Mouse (Mus musculus) thymus, postnatal 36 days (tissue): ENCODE data around the gene Chchd5.

Experiments
- DNase-seq, 2 experiments: peaks; one replicate each; pipeline ENCODE4 v3.0.0; 2022; ENCODE audit warnings: mixed read lengths in 2 of 2

The Chchd5 gene

DNA sequence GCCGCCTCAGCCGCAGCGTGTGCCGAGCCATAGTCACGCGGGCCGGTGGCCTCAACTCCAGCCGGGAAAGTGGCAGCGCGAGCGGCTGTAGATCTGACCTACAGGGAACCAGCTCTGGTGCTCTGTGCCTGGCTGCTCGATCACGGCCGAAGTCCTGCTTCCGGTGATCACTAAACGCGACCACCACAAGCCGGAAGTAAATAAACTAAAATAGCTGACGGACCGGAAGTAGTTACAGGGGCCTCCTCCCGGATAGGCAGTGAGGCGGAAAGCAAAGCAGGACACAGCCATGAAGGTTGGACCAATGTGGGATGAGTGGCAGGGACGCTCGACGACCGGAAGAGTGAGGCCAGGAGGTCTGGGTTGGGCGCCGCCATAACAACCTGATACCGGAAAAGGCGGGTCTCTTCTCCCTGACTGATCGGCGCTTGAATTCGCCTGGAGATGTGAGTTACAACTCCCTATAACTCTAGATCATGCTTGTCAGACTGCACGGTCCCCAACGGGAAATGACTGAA, at the start of gene Chchd5:
TSS of gene Chchd5 (plus strand) at position 289 of the 518 bp plus-strand sequence.
- DNase-seq = peak; percentile 70 to 77

GRCm38 (mm10) chr2:129081097-129081496, 48.4 kb upstream of the Chchd5 start:
- DNase-seq = no peak

DNA sequence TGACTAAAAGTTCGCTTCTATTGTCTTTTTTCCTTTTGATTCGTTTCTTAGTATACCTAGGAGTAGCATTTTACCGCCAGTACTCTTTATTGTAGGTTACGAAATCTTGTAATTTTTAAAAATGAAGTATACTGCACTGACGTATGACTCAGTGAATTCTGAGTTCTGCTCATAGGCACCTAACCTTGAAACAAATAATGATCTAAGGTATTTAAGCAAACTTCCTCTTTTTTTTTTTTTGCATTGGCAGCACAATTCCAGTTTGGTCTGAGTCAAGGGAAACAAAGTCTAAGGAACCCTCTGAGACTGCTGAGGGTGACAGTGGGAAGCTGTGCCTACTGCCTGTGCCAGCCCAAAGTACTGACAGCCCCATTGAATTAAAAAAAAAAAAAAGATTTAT, 46.0 kb upstream of the Chchd5 start:
- no peak for DNase-seq

GRCm38 (mm10) chr2:129084959-129085358, 44.5 kb upstream of the Chchd5 start:
- DNase-seq = peak; percentile 21

GRCm38 (mm10) chr2:129087520-129087919, 42.0 kb upstream of the Chchd5 start:
- no peak for DNase-seq

- no peak for DNase-seq
Measured at GRCm38 (mm10) chr2:129090370-129090769, 39.1 kb upstream of the Chchd5 start.

- DNase-seq = no peak
Measured at GRCm38 (mm10) chr2:129092810-129093209, 36.7 kb upstream of the Chchd5 start.

- DNase-seq = no peak
Measured at GRCm38 (mm10) chr2:129093926-129094724, 35.4 kb upstream of the Chchd5 start.

DNA sequence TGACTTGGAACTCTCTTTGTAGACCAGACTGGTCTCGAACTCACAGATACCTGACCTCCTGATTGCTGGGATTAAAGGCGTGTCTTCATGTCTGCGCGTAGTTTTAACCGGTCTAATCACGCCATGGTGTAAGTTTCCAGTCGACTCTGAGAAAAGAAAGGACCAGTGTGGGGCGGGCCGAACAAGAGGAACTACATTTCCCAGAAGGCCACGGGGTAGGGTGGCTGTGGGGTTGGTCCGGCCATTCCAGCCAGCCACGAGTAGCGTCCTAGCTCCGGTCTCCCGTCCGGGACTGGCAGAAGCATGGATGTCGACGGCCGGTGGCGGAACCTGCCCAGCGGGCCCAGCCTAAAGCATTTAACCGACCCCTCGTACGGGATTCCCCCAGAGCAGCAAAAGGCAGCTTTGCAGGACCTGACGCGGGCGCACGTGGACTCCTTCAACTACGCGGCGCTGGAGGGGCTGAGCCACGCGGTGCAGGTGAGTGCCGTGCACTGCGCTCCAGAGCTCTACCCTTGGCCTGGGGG, 28.7 kb upstream of the Chchd5 start, which contains the start of gene Polr1b:
TSS of gene Polr1b (plus strand) at position 212 of the 527 bp plus-strand sequence.
- DNase-seq = peak; percentile 83

DNA sequence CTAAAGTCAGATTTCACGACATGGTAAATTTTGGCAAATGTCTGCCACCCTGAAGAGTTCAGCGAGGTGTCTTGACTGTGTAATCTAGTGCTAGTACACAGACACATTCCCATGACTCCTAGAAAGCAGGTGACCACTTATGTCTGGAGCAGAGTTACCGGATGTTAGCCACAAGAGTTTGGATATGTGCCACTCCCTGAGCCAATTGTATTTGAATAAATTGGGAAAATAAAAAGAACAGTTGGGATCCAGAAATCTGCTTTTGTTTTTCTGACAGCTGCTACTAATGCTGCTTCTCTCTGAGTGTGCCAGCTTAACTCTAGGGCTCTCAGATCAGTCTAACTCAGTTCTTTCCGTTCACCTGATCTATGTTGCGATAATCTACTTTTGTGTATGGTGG, 16.6 kb upstream of the Chchd5 start:
- no peak for DNase-seq

DNA sequence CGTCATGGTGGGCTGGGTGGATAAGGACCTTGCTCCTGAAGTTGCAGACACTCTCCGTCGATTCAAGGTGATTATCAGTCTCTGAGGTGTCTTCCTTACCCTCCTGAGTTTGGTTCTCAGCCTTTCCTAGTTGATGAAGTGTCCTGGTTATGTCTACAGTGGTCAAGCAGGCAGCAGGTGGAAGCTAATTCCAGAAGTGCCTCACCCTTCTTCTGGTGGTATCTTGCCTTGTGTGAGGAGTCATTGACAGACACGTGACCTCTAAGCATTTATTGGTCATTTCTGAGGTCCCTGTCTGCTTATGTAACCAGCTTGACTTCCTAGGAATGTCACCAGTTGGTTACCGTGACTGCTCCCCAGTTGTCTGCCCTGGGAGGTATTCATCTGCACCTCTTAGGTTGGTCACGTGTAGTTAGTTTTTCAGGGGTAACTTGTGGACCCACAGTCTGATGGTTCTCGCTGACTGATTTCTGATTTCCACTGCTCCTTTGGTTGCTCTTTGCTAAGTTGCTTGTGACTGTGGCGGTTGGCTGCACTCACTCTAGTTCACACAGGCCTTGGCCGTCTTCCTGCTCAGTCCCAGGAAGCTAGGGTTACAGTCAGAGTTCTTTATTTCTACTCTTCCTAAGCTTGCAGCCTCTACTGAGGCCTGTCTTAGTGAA, 13.7 kb upstream of the Chchd5 start:
- DNase-seq = no peak

DNA sequence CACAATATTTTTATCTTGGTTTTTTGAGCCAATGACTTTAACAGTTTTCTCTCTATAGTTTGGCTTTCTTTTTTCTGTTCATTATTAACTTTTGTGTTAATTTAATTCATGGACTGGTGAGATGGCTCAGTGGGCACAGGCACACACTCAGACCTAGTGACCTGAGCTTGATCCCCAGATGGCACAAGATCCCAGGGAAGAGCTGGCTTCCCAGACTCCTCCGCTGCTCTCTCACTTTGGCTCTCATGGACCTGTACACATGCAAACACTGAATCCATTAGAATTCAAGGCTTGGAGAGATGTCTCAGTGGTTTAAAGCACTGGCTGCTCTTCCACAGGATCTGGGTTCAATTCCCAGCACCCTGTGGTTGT, 13.1 kb upstream of the Chchd5 start:
- DNase-seq = no peak

- DNase-seq = no peak
Measured at GRCm38 (mm10) chr2:129118061-129118460, 11.4 kb upstream of the Chchd5 start.

GRCm38 (mm10) chr2:129121986-129122385, 7.5 kb upstream of the Chchd5 start:
- no peak for DNase-seq

- DNase-seq = peak; percentile 78 to 88
Measured at GRCm38 (mm10) chr2:129129987-129130545, 566 bp downstream of the Chchd5 start.

- DNase-seq = peak in 1 of 2 experiments; percentile 49
Measured at GRCm38 (mm10) chr2:129130776-129131175, 1.3 kb downstream of the Chchd5 start.

GRCm38 (mm10) chr2:129132231-129132630, 2.7 kb downstream of the Chchd5 start:
- DNase-seq = peak; percentile 34 to 48

GRCm38 (mm10) chr2:129133006-129133805, 3.7 kb downstream of the Chchd5 start:
- DNase-seq = no peak

DNA sequence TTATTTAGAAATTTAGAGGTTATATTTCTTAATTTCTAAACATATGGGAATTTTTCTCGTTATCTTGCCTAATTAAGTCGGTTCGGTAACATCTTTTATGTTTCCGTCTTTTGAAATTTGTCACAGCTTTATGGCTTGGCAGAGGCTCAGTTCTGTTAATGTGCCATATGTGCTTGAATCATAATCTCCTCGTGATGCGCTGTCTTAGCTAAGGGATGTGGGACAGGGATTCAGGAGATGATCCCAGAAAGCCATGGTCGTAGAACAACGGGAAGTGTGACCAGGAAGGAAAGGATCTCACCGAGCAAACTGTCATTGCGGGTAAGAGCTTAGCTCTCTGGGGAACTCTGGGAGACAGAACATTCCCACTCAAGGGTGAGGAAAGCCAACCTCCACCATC, 10.4 kb downstream of the Chchd5 start:
- DNase-seq = no peak

GRCm38 (mm10) chr2:129148836-129149235, 19.3 kb downstream of the Chchd5 start:
- no peak for DNase-seq

GRCm38 (mm10) chr2:129150386-129150785, 20.9 kb downstream of the Chchd5 start:
- DNase-seq = no peak

GRCm38 (mm10) chr2:129151111-129151510, 21.6 kb downstream of the Chchd5 start:
- DNase-seq = no peak
